Mouse (Mus musculus) neural tube, embryonic 13.5 days (tissue): ENCODE results near the gene Chad. TPM values are rescaled to one million over a fixed set of nuclear protein-coding genes. Genes with fewer than 3 reads are reported as not detected.

Source experiments
- ATAC-seq: fragments of 200-750 bp; cut with Nextera tagmentation; 2 replicates; pipeline ENCODE4 v1.8.0; 2017; ENCODE audit warnings: low read depth, mild to moderate bottlenecking, moderate TSS enrichment, moderate library complexity
- H3K27ac ChIP-seq: fragments of 300-500 bp; sonication (generic); replicated peaks from 2 replicates; pipeline ENCODE4 v1.5.1; 2015; ENCODE audit warnings: moderate library complexity, mild to moderate bottlenecking, inconsistent platforms
- H3K27me3 ChIP-seq: fragments of 300-500 bp; sonication (generic); 2 replicates; pipeline ENCODE4 v1.6.1; 2015; ENCODE audit warnings: mild to moderate bottlenecking, inconsistent platforms
- H3K36me3 ChIP-seq: fragments of 300-500 bp; sonication (generic); 2 replicates; pipeline ENCODE4 v1.6.1; 2015; ENCODE audit warnings: mild to moderate bottlenecking, inconsistent platforms
- H3K4me1 ChIP-seq: fragments of 300-500 bp; sonication (generic); replicated peaks from 2 replicates; pipeline ENCODE4 v1.6.1; 2015; ENCODE audit warnings: inconsistent platforms
- H3K4me2 ChIP-seq: fragments of 300-500 bp; sonication (generic); 2 replicates; pipeline ENCODE4 v1.6.1; 2015; ENCODE audit warnings: inconsistent platforms, mild to moderate bottlenecking, moderate library complexity
- H3K4me3 ChIP-seq: fragments of 300-500 bp; sonication (generic); 2 replicates; pipeline ENCODE4 v1.5.1; 2015; ENCODE audit warnings: mild to moderate bottlenecking, inconsistent platforms
- H3K9ac ChIP-seq: fragments of 300-500 bp; sonication (generic); 2 replicates; pipeline ENCODE4 v1.6.1; 2015; ENCODE audit warnings: moderate library complexity, mild to moderate bottlenecking, inconsistent platforms
- H3K9me3 ChIP-seq: fragments of 300-500 bp; sonication (generic); 2 replicates; pipeline ENCODE4 v1.6.1; 2016; ENCODE audit warnings: inconsistent platforms
- WGBS: fragments of 180-500 bp; shearing (Covaris S2); methylation state at CpG from one replicate; pipeline ENCODE4 v1.1.7; 2015; 5-methylcytosine and 5-hydroxymethylcytosine counted together
- polyA plus RNA-seq: library from polyadenylated mRNA; unstranded; fragments of >200 nt; fragmentation: Nextera tagmentation; extraction: Ambion mirVana; gene quantifications from 2 replicates; pipeline ENCODE4 v1.2.1, GENCODE M21; 2015

Gene Chad
- polyA plus RNA-seq, 1 experiment from 2014 or later = 0.45 TPM

DNA sequence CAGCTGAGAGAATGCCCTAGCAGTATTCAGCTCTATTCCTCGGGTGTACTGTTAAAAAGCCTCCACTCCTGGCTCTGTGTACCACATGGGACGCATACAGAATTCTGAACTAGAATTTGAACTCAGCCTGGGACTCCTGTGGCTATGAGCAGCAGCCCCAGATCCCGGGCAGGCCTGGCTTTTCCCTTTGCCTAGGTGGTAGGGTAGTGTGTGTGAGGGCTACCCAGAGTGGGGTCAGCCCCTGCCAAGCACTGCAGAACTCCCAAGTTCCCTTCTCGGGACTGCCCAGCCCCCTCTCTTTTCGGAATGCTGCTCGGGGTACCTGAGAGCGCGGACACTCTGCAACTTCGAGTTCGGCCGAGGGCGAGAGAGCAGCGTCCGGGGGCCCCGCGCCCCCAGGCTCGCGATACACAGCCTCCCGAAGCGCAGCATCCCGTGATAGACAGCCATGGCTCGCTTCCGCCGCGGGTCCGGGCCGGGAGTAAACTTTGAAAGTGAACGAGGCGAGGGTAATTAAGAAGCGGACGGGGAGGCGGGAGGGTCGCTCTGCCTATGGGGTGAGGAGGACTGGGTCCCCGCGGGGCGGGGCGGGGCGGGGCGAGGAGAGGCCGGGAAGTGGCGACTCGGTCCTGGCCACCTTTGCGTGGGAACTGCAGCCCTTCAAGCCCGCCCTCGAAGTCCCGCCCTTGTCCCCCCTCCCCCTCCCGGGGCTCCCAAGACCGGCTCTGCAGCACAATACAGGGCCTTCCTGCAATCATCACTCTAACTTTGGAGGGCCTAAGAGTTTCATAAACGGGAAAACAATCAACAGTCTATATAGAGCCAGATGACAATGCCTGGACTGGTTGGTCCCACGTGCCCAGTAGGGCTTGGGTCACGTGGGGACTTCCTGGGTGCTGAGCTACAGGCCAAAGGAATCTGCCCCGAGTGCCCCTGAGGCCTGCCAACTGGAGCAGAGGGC, 36.8 kb downstream of the Chad start, which contains the start of gene Acsf2:
TSS of gene Acsf2 (minus strand) at position 551 of the 961 bp plus-strand sequence.
- H3K4me1 ChIP-seq = peaks cover 14% of the 10 kb centered on the region
- peak within 1 kb of the TSS; percentile 43 for H3K4me3 ChIP-seq
- no peaks in the 10 kb centered on the region for H3K36me3 ChIP-seq
- peaks cover 23% of the 10 kb centered on the region for H3K27me3 ChIP-seq
- 2% methylated on average over 48 of the region's 52 CpGs for WGBS
- H3K9me3 ChIP-seq = no peaks in the 10 kb centered on the region
- peak within 1 kb of the TSS; percentile 74 for H3K4me2 ChIP-seq
- H3K27ac ChIP-seq = no peak within 1 kb of the TSS
- peak; percentile 84 for ATAC-seq
- H3K9ac ChIP-seq = peak within 1 kb of the TSS; percentile 61

GRCm38 (mm10) chr11:94602356-94602955, 37.6 kb downstream of the Chad start:
- no peaks in the 10 kb centered on the region for H3K9me3 ChIP-seq
- H3K4me3 ChIP-seq = no peak overlapping the region
- peaks cover 14% of the 10 kb centered on the region for H3K4me1 ChIP-seq
- 64% methylated on average over 11 of the region's 11 CpGs for WGBS
- no peak overlapping the region for H3K9ac ChIP-seq
- peak overlapping the region; percentile 74 for H3K4me2 ChIP-seq
- H3K27ac ChIP-seq = no peak overlapping the region
- peaks cover 23% of the 10 kb centered on the region for H3K27me3 ChIP-seq
- ATAC-seq = no peak
- H3K36me3 ChIP-seq = no peaks in the 10 kb centered on the region

- WGBS = 60% methylated on average over 4 of the region's 4 CpGs
- H3K9me3 ChIP-seq = no peaks in the 10 kb centered on the region
- 0 out of 2 replicates have a peak, but pooled peaks cover 5% of the 10 kb centered on the region for H3K27me3 ChIP-seq
- H3K9ac ChIP-seq = no peak overlapping the region
- H3K4me1 ChIP-seq = 0 out of 2 replicates have a peak, but pooled peaks cover 8% of the 10 kb centered on the region
- peak; percentile 88 for ATAC-seq
- no peak overlapping the region for H3K27ac ChIP-seq
- no peak overlapping the region for H3K4me3 ChIP-seq
- H3K4me2 ChIP-seq = no peak overlapping the region
- H3K36me3 ChIP-seq = no peaks in the 10 kb centered on the region
Observed at GRCm38 (mm10) chr11:94610744-94611740, 46.2 kb downstream of the Chad start.

GRCm38 (mm10) chr11:94614603-94615002, 49.8 kb downstream of the Chad start:
- no peak overlapping the region for H3K4me2 ChIP-seq
- no peaks in the 10 kb centered on the region for H3K36me3 ChIP-seq
- no peak overlapping the region for H3K9ac ChIP-seq
- no peak for ATAC-seq
- 0 out of 2 replicates have a peak, but pooled peaks cover 8% of the 10 kb centered on the region for H3K4me1 ChIP-seq
- H3K4me3 ChIP-seq = no peak overlapping the region
- 75% methylated on average over 4 of the region's 4 CpGs for WGBS
- no peaks in the 10 kb centered on the region for H3K9me3 ChIP-seq
- H3K27me3 ChIP-seq = 0 out of 2 replicates have a peak, but pooled peaks cover 5% of the 10 kb centered on the region
- H3K27ac ChIP-seq = no peak overlapping the region

GRCm38 (mm10) chr11:94615494-94615893, 50.6 kb downstream of the Chad start:
- Histone ChIP-seq H3K9ac (no peak overlapping the region), H3K27me3 (0 out of 2 replicates have a peak, but pooled peaks cover 5% of the 10 kb centered on the region), H3K4me2 (no peak overlapping the region), H3K9me3 (no peaks in the 10 kb centered on the region), H3K4me3 (no peak overlapping the region), H3K4me1 (0 out of 2 replicates have a peak, but pooled peaks cover 6% of the 10 kb centered on the region), H3K27ac (no peak overlapping the region), H3K36me3 (no peaks in the 10 kb centered on the region)
- no peak for ATAC-seq
- 54% methylated on average over 4 of the region's 4 CpGs for WGBS

DNA sequence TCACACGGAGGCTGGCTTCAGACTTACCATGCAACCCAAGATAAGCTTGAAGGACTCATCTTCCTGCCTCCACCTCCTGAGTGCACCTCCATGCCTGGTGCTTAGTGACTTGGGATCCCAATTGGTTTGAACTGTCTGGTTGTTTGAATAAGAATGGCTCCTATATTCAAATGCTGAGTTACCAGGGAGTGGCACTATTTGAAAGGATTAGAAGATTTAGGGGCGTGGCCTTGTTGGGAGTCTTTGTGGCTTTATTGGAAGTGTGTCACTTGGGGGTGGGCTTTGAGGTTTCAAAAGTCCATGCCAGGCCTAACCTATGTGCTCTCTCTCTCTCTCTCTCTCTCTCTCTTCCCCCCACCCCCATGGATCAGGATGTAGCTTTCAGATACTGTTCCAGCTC, 52.8 kb downstream of the Chad start:
- Histone ChIP-seq H3K4me2 (no peak overlapping the region), H3K9me3 (no peaks in the 10 kb centered on the region), H3K4me1 (no peaks in the 10 kb centered on the region), H3K36me3 (no peaks in the 10 kb centered on the region), H3K4me3 (no peak overlapping the region), H3K27ac (no peak overlapping the region), H3K9ac (no peak overlapping the region), H3K27me3 (0 out of 2 replicates have a peak, but pooled peaks cover 5% of the 10 kb centered on the region)
- ATAC-seq = no peak
- 98% methylated on average over 2 of the region's 2 CpGs for WGBS

Other genes starting within 250 kb of the Chad start
- gene Luc7l3, start 243.1 kb upstream of the Chad start, polyA plus RNA-seq = 146 and 151 TPM in 2 replicates
- gene Ankrd40, start 237.0 kb upstream of the Chad start, polyA plus RNA-seq = 21.0 and 21.8 TPM in 2 replicates
- gene Abcc3, start 172.1 kb upstream of the Chad start, polyA plus RNA-seq = 0.68 and 1.0 TPM in 2 replicates
- gene Cacna1g, start 90.8 kb upstream of the Chad start, polyA plus RNA-seq = 8.9 and 9.3 TPM in 2 replicates
- gene Spata20, start 78.9 kb upstream of the Chad start, polyA plus RNA-seq = 0.28 TPM in 1 of 2 replicates, not detected in the other
- gene Epn3, start 65.1 kb upstream of the Chad start, polyA plus RNA-seq = 0.24 and 0.51 TPM in 2 replicates
- gene Mycbpap, start 43.3 kb upstream of the Chad start, polyA plus RNA-seq = 1.9 and 2.1 TPM in 2 replicates
- 4.7 and 5.4 TPM in 2 replicates for gene Rsad1, start 15.8 kb upstream of the Chad start, polyA plus RNA-seq
- 2.0 and 2.2 TPM in 2 replicates for gene Acsf2, start 36.8 kb downstream of the Chad start, polyA plus RNA-seq
- 169 and 170 TPM in 2 replicates for gene Lrrc59, start 64.7 kb downstream of the Chad start, polyA plus RNA-seq
- 144 and 147 TPM in 2 replicates for gene Mrpl27, start 88.7 kb downstream of the Chad start, polyA plus RNA-seq
- 5.0 and 5.2 TPM in 2 replicates for gene Eme1, start 88.9 kb downstream of the Chad start, polyA plus RNA-seq
- 16.0 and 16.1 TPM in 2 replicates for gene Xylt2, start 112.5 kb downstream of the Chad start, polyA plus RNA-seq
- gene Gm11541, start 139.5 kb downstream of the Chad start, polyA plus RNA-seq = 0.23 and 0.29 TPM in 2 replicates
- not detected in 2 replicates for gene Cdc34b, start 176.7 kb downstream of the Chad start, polyA plus RNA-seq
- not detected in 2 replicates for gene Tmem92, start 217.7 kb downstream of the Chad start, polyA plus RNA-seq